Mouse (Mus musculus) right cerebral cortex, postnatal 25 days (tissue): ENCODE data around the gene Hes2.

Experiments used
- DNase-seq: peaks from one replicate; pipeline ENCODE4 v3.0.0; 2022

Hes2 gene

DNA sequence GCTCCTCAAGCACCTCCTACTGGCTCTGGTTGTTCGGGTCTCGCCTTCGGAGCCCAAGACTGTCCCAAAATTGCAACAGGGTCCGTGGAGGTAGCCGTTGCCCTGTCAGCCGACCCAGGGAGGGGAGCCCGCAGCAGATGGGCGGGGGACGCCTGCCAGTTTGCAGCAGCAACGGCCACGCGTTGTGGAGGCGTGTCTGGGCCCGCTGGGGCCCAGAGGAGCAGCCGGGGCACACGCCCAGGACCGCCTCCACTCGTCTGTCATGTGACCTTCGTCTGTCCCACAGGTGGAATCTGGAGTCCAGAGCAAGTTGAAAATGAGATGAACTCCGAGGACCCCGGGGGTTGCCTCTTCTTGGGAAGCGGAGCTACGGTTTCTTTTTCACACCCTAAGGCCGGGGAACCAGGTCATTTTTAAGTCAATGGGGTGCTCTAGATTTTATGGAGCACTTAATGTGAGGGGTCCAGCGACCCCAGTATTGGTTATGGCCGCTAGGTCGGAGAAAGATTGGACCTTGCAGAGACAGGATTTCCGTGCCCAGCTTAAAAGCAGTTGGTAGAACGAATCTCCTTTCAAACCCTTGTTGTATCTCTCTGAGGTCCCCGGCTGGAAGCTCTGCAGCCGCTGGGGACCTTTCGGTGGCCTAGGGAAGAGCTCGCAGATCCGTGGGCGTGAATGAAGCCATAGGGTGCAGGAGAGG lies at the start of gene Hes2:
TSS of gene Hes2 (plus strand) at position 283 of the 700 bp plus-strand sequence.
- DNase-seq, result no peak

DNA sequence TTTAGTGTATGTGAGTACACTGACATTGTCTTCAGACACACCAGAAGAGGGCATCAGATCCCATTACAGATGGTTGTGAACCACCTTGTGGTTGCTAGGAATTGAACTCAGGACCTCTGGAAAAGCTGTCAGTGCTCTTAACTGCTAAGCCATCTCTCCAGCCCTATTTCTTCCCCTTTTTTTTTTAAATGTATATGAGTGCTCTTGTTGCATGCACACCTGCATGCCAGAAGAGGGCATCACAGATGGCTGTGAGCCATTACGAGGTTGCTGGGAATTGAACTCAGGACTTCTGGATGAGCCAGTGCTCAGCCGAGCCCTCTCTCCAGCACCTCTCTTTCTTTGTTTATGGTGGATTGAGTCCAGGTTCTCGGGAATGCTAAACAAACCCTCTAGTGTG lies 49.2 kb upstream of the Hes2 start:
- DNase-seq, result no peak

DNA sequence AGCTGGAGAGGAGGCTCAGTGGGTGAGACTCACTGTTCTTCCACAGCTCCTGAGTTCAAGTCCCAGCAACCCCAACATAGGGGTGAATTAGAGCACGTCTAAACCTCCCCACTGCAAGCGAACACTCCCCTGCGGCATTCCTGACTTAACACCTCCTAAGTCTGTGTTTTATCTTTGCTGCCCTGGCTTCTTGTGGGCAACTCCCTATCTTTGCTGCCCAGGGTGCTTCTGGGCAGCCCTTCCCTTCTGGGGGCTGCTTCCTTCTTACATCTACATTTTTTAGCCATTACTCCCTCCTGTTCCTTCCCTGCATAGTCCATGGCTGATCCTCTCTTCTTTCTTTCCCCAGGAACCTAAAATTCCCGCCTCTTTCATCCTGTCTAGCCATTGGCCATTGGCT lies 48.0 kb upstream of the Hes2 start:
- DNase-seq, result no peak

DNA sequence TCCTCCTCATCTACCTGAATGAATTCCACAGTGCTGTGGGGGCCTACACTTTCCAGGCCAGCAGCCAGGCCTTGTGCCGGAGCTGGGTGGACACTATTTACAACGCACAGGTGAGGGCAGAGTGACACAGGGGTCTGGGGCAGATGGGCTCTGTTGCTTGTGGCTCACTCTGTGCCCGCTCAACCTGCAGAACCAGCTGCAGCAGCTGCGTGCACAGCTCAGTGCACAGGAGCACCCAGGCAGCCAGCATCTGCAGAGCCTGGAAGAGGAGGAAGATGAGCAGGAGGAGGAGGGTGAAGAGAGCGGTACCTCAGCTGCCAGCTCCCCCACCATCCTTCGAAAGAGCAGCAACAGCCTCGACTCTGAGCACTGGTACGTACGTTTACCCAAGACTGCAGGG lies 46.3 kb upstream of the Hes2 start:
- DNase-seq, result no peak

DNA sequence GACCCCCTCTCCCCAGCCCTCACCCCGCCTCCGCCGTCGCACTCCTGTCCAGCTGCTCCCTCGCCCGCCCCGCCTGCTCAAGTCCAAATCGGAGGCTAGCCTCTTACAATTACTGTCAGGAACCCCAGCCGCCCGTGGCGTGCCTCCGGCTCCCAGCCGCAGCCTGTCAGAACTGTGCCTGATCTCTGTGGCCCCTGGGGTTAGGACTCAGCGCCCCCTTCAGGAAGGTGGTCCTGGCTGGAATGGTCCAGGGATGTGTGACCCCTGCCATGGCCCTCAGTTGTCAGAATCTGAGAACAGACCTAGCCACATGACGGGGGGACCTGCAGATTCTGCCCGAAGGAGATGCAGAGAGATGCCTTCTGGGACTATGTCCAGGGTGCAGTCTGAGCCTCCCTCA lies 44.6 kb upstream of the Hes2 start:
- DNase-seq, result no peak

DNA sequence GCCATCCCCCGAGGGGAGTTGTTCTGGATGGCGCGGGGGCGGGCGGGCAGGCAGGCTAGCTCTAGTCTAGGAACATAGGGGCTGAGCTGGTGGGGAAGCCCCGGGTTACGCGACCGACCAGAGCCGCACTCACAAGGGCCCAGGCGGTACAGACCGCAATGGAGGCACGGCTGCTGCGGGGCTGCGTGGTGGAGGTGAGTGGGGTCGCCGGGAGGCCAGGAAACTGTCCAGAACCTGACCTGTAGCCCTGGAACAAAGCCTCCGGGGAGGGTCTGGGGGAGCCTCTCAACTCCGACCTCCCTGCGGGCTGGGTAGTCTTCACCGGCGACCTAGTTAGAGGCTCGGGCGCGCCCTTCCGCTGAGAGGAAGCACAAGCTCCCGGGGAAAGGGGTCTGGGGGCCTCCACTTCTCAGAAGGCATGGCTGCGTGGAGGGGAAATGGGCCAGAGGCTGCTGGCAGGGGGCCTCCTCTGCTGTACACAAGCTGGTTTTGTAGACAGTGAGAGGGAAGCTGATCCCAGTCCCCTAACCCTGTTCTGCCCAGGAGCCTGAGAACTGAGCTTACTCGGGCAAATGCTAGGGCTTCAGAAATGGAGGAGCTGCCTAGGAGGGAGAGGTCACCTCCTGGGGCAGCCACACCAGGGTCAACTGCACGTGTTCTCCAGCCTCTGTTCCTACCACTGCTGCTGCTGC lies 42.6 kb upstream of the Hes2 start, which contains the start of gene Tnfrsf25:
TSS of gene Tnfrsf25 (plus strand) at position 14 of the 692 bp plus-strand sequence.
- no peak for DNase-seq

DNA sequence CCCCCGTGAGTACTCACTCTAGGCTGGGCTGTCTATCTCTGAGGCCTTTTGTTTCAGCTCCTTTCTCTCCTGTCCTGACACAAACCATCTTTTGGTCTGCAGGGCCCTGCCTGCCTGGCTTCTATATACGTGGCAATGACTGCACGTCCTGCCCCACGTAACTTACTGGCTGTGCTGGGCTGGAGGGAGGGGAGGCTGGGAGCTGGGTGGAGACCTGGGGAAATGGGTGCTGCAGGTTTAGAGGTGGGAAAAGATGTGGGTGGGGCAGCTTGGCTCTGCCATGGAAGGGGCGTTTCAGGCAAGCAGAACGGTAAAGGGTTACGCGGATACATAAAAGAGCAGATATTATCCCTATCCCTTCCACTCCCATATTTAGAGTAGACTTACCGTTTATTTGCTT lies 41.1 kb upstream of the Hes2 start:
- DNase-seq, result no peak

DNA sequence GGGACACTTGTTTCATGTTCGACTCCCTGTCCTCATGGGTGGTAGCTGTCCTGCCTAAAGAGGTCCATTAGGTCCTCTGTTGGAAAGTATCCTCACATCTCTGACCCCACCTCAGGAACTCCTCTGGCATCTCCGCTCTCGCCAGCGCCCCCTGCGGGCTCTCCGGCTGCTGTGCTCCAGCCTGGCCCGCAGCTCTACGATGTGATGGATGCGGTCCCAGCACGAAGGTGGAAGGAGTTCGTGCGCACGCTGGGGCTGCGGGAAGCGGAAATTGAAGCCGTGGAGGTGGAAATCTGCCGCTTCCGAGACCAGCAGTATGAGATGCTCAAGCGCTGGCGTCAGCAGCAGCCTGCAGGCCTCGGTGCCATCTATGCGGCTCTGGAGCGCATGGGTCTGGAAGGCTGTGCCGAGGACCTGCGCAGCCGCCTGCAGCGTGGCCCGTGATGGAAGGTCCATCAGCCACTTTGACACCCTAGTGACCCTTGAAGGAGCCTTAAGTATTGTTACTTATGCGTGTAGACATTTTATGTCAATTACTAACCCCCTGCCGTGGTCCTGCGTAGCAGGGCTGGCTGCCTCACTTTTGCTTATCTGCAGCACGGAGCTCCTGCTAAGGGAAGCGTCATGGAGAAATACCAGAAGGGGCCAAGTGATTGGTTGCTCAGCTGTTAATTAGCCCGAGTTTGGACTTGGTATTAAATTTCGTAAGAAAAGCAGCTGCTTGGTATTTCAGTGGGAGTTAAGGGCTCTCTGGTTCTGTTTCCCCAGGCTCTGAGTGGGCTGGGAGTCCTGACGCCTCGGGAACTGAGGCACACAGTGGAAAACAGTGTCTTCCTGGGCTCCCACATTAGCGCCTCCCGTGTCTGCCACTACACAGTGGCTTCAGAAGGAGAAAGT lies 39.0 kb upstream of the Hes2 start:
- DNase-seq, result peak; percentile 50

DNA sequence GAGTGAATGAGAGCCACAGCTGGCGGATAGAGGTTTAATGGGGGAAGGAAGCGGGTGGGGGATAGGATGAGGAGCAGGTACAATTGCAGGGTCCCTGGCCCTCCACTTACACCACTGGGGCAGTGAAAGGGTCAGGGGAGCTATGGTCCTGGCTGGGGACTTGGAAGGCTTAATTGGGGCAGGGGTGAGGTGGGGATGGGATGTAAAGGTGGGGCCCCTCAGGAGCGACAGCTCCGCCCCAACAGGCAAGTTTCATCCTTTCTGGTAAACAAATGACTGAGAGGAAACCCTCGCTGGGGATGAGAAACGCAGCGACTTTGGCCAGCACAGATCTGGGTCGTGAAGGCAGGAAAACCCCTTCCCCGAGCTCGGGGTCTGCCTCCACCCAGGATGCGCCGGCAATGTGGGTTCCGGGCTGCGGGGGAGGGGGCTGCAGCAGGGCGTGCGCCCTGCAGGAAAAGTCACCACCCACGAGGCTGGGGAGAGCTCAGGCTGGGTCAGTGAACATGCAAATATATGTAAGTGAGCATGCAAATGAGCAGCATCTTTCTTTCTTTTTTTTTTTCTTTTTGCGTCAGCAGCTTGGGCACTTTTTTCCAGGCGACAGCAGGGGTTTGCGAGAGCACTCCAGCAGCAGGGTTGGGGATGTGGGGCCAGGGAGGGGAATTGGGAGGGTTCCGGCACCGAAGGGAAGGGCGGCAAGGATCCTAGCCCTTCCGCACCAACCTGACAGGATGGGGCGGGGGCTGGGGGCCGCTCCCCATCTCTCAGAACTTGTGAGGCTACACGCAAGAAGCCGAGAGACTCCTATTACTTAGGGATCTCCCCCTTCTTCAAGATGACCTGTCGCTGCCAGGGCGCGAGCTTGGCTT lies 38.1 kb upstream of the Hes2 start:
- DNase-seq, result no peak

DNA sequence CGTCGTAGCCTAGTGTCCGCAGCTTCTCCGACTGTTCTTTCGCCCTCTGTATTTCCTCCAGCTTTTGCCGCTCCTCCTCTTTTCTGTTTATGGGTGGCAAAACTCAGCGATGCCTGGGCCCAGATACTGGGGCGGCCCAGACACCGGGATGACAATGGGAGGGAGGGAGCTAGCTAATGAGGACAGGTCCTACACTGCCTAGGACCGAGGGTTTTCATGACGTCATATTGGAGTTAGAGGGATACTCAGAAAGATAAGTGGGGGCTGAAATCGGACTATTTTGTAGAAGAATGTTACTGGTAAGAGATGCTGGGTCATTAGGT lies 37.5 kb upstream of the Hes2 start:
- DNase-seq, result no peak

DNA sequence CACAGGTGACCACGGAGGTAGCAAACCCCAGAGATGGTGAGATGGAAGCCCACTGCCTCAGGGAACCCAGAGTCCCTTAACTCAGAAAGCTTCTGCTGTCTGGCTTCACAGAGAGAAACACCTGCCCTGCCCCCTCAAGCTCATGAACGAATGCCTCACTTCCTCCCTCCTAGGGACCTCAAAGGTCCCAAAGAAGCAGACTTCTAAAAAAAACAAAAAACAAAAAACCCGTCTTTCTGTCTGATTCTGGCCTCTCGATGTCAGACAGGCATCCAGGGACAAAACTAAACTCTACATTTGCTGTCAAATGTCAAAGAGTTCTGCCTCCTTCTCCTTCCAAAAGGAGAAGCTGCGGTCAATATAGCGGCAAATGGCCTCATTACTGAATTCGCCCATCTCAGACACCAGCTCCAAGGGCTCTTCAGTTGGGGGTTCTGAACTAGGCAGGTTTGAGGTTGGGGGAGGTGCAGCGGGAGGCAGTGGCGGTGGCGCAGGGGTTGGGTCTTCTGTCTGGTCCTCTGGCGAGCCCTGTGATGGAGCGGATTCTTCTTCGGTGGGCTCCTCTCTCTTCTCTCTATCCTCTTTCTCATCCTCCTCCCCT lies 34.2 kb upstream of the Hes2 start:
- DNase-seq, result no peak

DNA sequence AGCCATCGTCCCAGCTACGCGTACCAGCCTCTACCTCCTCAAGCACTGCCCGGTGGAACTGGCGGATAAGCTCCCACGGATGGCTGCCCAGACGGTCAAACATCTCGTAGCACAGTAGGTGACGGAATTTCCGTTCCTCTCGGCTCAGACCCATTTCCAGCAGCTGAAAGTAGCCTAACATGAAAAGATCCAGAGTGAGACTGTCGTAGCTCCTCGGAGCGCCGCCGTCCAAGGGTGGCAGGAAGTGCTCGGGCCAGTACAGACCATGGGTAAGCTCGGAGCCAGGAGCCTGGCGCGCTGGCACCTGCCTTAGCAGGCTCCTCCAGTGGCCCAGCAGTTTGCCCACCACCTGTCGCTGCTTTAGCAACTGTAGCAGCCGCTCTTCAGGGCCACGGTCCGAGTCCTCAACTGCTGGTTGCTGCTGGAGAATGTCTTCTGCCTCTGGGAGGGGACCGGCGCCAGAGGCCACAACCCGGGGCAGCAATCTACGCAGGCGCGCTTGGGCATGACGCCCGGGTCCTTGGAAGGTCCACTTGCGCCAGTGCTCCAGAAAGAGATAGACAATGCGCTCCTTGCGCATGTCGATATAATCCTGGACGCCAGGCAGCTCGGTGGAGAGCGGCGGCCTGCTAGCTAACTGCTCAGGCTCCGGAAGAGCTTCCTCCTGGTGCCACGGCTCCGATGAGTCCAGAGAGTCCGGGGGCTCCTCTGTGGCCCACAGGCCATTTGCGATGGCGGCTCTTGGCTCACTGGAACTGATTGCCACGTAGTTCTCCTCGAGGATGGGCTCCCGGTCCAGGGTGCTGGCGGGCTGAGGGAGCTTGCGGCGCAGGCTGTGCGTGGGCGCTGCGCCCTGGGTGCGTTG lies 33.3 kb upstream of the Hes2 start:
- DNase-seq, result no peak

DNA sequence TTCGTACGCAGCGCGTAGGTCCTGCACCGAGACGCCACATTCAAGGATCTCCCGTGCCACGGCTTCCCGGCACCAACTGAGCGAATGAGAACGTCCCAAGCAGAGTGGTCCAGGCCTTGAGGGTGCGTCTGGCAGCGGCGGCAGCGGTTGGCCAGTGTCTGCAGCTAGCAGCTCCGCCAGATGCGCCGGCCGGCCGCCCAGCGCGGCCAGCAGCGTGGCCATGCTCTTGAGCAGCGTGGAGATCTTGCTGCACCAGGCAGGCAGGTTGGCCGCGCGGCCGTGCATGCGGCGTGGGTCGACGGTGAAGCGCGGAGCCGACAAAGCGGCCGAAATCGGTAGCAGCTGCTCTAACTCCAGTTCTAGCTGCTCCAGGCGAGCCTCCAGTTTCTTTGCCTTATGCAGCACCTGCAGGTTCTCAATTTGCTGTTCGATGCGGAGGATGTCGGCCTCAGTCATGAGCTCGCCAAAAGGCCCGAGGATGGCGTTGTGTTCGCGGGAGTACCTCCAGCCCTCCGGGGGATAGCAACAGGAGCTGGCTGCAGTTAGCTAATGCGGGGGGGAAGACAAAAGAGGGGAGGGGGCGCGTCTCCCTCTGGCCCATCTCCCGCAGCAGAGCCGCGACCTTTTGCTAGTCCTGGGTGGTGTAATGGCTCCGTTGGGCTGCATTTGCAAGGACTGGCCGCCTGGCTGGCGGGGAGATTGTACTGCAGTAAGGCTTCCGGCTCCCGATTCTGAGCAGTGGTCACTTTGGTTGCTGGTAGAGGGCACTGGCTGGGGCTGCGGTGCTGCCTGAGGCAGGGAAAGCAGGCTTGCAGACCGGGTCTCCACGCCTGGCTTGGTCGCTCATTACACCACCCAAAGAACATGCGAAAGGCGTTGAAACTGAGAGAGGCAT lies 32.4 kb upstream of the Hes2 start:
- DNase-seq, result no peak

DNA sequence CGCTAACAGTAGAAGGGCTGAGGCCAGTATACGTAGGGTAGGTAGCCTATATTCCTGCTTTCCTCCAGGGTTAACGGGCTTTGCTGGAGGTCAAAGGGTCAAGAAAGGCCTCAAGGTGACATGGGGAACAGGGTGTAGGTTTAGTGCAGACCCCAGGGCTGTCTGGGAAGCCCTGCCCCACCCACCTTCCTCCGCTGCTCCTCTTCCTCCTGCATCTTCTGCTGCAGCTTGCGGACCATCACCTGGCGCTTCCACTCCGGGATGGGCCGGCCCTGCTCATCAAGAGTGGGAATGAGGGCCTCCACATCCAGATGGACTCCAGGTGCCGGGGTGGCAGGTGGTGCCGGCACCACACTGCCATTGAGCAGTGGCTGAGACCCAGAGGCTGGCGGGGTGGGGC lies 30.8 kb upstream of the Hes2 start:
- DNase-seq, result no peak

DNA sequence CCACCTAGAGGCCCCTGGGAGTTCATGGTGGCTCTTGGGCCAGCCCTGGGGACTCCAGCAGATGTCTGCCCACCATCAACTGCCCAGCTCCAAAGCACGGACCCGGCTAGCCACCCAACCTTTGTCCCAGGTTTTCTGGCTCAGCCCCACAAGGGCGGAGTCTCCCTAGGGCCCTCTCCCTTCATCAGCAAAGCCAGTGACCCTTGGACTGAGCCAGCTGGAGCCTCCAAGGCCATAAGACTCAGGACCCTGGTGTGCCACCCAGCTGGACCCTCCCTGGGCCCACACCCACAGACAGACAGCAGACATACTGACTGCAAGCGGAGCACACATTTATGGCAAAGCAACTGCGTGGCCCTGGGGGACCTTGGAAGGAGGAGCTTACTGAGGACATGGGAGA lies 29.9 kb upstream of the Hes2 start:
- DNase-seq, result no peak

DNA sequence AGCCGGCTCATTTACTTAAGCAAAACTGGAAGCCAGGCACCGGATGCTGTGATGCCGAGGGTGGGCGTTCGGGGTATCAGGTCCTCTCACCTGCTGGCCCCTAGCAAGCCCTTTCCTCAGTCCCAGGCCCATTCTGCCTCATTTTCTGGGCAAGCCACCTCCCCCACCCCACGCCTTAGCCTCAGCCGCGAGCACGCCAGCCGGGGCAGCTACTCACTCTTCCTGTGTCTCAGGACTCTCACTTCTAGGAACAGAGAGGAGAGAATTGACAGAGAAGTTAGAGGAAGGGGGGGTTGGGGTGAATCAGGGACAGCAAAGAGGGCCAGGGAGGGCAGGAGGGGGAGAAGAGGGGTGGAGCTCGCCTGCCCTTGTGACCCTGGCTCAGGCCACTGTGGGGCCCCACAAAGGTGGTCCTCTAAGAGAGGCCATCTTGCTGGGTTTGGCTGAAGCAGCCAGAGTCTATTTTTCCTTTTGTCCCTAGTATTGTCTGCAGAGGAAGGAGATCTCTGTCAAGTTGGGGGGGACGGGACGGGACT lies 29.2 kb upstream of the Hes2 start:
- no peak for DNase-seq

DNA sequence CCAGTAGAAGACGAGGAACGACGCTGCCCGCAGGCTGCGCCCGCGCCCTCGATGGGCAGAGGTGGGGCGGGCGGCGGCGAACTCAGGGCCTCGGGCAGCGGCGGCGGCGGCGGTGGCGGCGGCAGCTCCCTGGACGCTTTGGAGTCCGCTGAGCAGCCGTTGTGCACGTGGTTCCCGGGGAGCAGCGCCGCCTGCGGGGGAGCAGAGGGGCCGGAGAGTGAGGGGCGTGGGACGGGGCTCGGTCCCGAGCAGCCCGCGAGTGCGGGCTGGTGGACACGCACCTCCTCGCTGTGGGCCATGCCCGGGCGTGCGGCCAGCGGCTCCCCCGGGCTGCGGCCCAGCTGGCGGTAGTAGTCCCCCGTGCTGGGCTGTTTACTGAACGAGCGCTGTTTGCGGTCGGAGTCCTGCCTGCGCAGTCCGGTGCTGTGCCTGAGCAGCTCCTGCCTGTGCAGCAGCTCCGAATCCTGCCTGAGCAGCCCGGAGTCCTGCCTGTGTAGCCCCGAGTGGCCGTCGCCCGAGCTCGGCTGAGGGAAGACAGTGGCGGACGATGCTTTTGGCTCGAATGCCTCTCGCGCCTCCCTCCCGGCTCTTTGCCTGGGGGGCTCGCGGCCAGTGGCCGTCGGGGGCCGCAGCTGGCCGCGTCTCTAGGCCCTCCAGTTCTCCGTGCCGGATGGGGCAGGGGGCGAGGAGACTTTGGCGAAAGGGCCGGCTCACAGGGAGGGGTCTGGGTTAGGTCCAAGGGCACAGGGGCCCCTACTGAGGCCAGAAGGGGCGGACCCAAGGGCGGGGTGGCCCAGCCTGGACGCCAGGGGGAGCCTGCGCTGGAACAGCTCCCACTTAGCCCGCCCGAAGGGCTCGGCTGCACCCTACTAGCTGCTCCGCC lies 27.7 kb upstream of the Hes2 start:
- DNase-seq, result peak; percentile 58

DNA sequence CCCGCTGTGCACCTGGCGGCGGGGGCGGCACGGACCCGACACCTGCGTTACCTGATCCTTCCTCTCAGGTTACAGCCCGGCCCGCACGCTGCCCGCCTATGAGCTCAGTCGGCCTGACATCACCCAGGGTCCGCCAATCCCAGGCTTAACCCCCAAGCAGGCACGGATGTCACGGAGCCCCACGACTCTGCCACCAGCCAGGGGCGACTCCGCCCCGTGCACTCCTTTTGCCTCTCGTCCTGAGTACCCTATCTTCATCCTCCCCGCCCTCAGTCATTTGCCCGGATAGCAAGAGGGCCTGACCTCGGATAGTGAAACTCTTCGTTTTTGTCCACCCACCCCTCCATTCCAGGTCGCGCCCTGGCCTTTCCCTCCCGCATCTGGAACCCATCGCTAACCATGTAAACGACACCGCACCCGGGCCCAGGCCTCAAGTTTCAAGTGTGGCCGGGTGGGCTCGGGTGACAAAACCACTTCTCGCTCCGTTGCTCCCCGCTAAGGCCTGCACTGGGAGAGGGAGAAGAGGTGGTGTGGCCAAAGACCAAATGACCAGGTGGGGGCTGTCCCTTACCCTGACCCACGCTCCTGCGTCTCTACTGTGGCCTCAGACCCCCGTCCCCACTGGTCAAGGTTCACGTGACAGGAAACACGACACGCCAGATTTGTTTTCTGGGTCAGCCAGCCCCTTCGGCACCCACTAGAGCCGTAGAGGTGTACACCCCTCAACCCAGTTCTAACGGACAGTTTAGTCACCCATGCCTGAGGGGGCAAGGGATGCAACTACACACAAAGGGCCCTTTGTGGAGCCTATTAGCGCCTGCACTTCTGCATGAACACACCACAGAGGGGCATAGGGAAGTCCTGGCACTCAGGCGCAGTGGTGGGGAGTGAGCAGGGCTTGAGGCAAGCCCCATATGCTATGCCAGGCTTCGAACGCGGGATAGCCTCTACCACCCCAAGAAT lies 26.6 kb upstream of the Hes2 start:
- DNase-seq, result no peak
